Mouse (Mus musculus): Measurements from ENCODE around the gene Kif2c.
A peak's percentile ranks its signal among the peaks of the same experiment; 100 is the strongest.

The Kif2c gene

DNA sequence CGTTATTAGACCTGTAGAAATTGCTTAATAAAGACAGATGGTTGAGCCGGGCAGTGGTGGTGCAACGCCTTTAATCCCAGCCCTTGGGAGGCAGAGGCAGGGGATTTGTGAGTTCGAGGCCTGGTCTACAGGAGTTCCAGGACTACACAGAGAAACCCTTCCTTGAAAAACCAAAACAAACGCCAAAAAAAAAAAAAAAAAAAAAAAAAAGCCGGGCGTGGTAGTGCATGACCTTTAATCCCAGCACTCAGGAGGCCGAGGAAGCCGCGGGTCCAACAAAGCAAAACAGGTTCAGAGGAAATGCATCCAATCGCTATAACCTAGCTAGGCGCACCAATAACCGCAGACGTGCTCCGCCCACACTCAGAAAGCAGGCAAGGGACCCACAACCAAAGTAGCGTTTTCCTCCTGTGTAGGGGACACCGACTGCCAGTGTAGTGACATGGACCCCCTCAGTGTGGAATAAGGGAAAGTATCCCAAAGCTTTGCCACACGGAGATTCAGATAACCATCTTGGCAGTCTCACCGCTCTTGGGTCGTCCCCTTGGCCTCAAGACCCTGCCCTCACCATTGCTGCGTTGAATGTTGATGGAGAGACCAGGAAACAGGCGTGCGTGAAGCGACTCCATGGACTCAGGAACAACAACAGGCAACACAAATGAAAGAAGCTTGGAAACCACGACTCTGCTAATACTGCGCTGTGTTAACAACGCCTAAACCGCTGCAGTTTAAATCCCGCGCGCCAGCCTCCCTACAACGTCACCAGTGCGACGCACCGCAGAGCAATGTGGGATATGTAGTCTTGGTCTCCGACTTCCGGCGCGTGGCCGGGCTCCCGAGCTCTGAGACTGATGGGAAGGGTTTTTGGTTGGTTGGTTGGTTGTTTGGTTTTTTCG is at the start of gene Kif2c:
TSS of gene Kif2c (minus strand) at position 777 of the 896 bp plus-strand sequence.
- DNase-seq (ENCODE audit: low read depth, low spot score): peak; percentile 82

DNA sequence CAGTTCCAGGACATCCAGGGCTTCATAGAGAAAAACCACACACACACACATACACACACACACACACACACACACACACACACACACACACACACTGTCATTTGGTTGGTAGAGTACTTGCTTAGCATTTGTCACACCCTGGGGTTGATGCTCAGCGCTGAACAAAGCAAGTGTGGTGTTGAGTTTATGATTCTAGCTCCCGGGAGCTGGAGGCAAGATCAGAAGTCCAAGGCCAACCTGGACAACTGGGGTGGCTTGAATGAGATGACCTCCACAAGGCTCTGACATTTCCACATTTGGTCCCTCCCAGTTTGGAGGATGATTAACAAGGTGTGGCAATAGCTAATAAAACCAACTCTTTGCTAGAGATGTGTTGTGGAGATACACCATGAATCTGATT is 48.8 kb upstream of the Kif2c start:
- no peak for DNase-seq (ENCODE audit: low read depth, low spot score)

DNA sequence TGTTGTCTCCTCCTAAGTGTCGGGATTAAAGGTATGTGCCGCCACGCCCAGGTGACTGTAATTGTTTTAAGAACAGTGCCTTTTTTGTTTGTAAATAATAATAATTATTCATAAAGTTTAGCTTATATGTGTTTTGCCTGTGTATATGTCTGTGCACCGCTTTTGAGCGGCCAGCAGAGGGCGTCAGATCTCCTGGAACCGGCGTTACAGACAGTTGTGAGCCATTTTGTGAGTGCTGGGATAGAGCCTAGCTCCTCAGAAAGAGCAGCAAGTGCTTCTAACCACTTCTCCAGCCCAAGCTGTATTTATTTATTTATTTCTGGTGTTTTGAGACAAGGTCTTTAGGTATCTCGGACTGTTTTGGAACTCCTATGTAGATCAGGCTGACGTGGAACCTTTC is 47.9 kb upstream of the Kif2c start:
- no peak for DNase-seq (ENCODE audit: low read depth, low spot score)

DNA sequence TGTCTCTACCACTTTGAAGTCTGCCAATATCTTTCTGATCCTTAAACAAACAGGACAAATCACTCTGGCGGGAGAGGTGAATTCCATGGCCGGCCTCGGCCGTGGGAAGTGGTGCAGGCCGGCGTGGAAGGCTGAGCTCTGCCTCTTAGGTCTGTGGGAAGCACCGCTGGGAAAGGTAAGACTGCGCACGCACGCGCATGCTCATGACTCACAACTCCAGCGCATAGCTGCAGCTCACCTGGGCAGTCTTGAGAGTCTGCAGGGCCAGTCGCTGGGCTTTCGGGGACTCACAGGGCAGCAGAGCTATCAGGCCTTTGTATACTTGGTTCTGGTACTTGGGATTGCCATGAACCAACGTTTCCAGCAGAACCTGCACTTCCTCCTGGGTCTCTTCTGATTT is 47.2 kb upstream of the Kif2c start:
- no peak for DNase-seq (ENCODE audit: low read depth, low spot score)

DNA sequence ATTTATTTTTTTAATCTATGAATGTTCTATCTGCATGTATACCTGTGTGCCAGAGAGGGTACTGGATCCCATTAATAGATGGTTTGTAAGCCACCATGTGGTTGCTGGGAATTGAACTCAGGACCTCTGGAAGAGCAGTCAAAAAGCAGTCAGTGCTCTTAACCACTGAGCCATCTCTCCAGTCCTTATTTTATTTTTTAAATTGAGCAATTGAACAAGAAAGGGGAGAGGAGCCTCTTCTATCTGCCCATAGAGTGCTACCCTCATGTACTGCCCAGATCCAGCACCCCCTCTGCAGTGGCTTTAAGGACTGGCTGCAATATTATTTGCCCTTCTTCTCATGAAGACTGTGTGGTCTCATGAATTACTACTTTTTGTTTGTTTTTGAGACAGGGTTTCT is 42.8 kb upstream of the Kif2c start:
- DNase-seq (ENCODE audit: low read depth, low spot score): no peak

DNA sequence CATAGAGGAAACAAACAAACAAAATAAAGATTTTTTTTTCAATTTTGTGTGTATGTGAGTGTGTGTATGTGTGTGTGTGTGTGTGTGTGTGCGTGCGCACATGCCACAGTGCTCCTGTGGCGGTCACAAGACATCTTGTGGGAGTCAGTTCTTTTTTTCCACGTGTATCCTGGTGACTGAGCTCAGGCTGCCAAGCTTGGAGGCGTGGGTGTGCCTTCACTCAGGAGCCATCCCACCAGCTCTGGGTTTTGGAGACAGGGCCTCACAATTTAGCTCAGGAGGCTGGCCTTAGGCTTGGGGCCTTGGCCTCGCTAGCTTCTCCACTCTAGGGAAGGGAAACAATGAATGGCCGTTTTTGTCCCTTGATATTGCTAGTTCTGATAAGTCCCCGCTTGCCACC is 41.7 kb upstream of the Kif2c start:
- DNase-seq (ENCODE audit: low read depth, low spot score): no peak

DNA sequence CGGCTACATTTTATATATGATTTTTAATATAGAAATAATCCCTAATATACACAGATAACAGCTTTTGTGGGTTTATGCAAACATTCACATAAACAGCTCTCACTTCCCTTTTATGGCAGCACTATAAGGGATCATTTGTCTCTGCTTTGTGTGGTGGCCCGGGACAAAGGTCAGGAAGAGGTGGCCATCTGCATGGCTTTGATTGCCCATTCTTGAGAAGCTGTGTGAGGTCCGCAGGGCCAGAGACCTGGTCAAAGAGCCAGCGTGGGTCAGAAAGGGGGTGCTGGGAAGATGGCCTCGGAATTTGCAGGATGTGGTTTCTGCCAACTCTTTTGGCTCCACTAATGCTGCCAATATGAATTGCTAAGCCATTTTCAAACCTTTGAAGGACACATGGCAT is 40.6 kb upstream of the Kif2c start:
- DNase-seq (ENCODE audit: low read depth, low spot score): no peak

DNA sequence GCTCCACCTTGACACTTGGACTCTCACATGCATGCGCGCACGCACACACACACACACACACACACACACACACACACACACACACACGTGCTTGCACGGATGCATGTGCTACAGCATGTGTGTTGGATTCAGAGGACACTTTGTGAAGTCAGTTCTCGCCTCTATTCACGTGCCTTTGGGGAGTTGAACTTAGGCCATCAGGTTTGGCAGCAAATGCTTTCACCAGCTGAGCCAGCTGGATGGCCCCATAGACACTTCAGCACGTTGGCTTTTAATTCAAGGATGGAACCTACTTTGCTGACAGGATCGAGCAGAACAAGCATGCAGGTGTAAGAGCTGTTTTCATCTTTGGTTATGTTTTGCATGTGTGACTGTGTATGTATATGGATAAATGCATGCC is 39.4 kb upstream of the Kif2c start:
- no peak for DNase-seq (ENCODE audit: low read depth, low spot score)

DNA sequence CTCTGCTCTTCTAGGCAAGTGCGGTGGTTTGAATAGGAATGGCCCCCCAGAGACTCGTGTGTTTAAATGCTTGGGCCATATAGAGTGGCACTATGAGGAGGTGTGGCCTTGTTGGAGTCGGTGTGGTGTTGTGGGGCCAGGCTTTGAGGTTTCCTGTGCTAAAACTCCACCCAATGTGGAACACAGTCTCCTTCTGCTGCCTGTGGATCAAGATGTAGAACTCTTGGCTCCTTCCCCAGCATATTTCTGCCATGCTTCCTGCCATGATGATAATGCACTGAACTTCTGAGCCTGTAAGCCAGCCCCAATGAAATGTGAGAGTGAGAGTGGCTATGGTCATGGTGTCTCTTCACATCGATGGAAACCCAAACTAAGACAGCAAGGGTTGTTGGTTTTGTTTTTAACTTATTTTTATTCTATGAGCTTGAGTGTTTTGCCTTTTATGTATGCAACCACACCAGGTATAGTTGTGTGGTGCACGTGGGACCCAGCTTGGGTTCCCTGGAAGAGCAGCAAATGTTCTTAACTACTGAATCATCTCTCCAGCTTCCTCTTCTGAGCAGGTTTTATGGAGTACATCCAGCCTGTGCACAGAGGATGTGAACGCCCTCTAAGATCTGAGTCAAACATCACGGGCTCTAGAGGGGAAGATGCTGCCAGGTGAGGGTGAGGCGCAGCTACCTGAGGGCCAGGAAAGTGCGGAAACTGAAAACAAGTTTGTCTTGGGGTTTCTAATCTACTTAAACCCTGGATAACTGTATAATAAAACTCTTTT is 38.5 kb upstream of the Kif2c start:
- no peak for DNase-seq (ENCODE audit: low read depth, low spot score)

DNA sequence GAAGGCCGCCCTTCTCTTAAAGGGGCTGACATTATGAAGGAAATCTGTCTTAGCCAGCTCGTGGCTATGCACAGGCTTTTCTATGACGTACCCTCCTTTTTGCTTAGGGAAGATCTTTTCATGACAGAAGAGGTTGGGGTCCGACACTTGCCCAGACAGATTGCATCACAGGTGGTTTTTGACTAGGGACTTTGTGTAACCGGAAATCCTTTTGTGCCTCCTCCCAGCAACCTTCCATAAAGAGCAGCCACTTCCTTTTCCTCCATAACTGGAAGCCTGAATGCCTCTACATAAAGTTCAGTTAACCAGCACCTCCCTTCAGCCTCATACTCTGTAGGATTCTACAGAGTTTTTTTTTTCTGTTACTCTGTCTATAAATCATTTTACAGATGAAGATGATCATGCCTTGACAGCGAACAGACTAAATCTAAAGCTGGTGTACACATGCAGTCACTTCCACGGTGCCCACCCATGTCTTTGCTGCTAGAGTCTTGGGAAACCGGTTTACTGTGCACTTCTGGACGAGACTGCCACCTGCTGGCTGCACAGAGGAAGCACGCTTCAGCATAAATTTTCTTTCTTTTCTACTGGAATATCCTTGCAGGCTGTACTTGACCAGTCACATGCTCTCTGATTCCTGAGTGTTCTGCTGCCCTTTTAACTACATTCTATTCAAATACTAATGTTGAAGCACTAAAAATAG is 36.2 kb upstream of the Kif2c start:
- DNase-seq (ENCODE audit: low read depth, low spot score): peak; percentile 34

DNA sequence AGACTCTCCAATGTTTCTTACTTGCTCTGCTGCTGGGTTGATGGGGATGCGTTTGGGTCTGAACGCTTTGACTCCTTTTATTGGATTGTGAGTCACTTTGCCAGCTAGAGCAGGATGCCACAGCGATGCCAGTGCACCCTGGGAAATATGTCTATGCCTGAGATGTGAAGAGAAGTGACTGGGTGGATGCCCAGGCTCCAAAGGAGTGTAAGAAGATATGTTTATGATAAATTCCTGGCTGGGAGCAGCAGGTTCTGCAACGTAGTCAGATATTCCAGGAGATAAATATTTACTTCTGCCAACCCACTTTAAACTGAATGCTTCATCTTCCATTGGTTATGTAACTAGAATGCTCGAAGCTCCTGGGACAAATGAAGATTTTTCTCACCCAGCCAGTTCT is 34.6 kb upstream of the Kif2c start:
- no peak for DNase-seq (ENCODE audit: low read depth, low spot score)

DNA sequence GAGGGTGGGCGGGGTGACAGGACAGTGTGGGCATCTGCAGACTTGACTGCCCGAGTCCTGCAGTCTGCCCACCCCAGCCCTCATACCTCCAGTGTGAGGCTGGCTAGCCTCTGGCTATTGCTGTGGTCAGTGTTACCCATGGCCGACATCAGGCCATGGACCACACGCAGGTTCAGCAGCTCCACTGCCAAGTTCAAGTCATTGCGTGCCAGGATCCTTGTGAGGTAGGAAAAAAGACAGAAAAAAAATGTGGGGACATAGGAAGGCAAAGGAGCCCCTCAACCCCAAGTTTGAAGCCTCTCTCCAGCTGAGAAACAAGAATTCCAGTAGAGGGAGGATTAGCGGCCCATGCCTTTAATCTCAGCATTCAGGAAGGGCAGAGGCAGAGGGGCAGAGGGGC is 31.8 kb upstream of the Kif2c start:
- no peak for DNase-seq (ENCODE audit: low read depth, low spot score)

DNA sequence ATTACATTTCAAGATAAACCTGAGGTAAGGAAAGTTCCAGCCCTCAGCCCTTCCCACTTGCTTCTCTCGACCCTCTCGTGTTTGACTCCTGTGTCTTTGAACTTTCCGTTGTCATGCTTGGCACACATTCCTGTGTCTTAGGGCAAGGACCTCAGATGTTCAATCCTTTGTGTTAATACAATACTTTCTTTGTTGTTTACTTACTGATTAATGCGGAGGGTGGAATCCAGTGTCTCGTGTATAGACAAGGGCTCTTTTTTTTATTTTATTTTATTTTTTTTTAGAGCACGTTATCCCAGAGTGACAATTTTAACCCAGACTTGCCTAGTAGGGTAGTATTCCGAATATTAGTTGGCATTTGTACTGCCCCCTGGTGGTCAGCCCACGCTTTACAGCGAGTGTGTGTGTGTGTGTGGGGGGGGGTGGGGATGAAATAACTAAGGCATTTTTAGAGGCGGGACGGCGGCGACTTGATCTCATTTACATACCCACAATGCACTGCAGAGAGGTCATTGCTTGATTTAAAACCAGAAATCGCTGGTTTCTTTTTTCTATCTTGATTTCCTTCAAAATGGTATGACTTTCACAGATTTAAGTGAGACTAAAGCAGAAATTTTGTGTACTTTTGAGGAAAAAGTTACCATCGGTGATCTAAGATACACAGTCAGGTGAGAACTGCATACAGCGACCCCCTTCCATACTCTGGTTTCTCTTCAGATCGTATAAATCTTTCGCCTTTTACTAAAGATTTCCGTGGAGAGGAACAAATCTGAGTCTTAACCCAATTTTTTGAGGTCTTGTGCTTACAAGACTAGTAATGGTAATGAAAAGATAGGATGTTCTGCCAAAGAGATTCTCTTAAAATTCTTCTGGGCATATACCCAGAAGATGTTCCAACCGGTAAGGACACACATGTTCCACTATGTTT is 28.0 kb upstream of the Kif2c start:
- DNase-seq (ENCODE audit: low read depth, low spot score): peak; percentile 40

DNA sequence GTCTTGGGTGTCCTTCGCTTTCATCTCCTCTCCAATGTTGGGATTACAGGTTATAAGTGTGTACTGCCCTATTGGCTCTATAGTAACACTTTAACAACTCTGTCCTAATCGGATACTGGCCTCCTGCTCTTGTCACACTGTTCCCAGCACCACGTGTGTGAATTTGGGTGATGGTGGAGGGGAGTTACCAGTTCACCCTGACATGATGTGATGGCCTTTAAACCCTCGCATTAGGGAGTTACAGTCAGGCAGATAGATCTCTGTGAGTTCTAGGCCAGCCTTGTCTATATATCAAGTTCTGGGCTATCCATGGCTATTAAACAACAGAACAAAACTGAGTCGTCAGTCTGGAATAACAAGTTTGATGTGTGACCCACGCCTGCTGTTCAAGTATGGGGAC is 27.2 kb upstream of the Kif2c start:
- no peak for DNase-seq (ENCODE audit: low read depth, low spot score)

DNA sequence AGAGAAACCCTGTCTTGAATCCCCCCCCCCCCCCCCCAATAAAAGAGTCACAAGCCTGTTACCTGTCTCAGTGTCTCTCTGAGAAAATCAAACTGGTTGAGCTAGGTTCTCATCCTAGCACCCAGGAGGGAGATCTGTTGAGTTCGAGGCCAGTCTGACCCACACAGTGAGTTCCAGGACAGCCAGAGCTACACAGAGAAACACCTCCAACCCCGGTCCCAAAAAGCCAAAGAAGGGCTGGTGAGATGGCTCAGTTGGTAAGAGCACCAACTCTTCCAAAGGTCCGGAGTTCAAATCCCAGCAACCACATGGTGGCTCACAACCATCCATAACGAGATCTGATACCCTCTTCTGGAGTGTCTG is 20.5 kb upstream of the Kif2c start:
- DNase-seq (ENCODE audit: low read depth, low spot score): no peak

DNA sequence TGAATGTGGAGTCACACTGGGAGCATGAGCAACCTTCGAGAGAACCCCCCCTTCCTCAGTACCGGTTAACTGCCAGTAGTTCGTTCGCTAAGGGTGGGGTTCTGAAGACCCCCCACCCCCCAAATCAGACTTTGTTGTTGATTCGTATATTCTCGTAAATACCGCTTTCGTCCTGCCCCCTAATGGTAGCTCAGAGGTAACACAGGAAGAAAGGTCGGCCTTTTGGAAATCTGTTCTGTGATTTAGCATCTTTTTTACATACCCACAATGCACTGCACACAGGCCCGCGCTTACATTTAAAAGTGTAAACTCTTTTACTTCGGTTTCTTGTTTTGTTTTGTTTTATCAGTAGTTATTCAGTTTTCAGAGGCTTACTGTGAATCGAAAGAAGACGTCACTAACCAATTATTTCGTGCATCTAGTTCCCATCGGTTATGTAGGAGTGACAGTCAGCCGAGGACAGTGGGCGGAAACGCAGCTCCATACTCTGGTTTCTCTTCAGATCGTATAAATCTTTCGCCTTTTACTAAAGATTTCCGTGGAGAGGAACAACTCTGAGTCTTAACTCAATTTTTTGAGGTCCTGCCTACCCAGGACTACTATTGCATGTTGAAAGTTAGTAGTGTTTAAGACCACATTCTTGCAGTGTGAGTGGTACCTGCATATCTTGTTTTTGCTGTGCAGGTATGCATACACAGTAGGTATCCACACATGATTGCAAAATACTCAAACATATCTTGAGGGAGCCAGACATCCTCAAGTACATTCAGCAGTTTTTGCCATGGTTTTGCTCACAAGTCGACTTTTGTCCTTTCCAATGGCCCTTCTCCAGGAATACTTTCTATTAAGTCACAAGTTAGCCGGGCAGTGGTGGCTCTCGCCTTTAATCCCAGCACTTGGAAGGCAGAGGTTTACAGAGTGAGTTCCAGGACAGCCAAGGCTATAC is 19.9 kb upstream of the Kif2c start:
- no peak for DNase-seq (ENCODE audit: low read depth, low spot score)

DNA sequence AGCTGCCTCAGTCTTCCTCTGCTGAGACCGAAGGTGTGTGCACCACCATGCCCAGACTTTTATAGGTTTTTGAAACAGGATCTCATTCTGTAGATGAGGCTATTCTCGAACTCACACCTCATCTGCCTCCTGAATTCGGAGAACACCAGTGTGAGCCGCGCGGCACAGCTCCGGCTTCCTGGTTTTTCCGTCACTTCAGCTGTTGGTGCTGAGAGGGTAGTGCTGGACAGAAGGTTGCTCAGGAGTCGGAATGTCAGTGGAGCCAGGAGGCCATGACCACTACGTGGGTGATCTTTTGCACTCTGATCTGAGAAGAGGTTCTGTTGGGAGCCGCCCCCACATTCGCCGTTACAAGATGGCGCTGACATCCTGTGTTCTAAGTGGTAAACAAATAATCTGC is 9.4 kb upstream of the Kif2c start:
- no peak for DNase-seq (ENCODE audit: low read depth, low spot score)

DNA sequence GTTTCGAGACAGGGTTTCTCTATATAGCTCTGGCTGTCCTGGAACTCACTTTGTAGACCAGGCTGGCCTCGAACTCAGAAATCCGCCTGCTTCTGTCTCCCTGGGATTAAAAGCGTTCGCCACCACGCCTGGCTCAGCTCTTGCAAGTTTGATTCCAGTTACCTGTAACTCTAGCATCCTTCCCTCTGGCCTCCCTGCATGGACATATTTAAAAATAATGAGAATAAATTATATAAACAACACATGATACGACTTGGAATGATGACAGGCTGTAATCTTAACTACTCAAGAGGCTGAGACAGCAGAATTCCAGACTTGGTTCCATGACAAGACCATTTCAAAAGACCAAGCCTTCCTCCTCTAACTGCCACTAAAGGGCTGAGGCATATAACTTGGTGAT is 8.2 kb upstream of the Kif2c start:
- DNase-seq (ENCODE audit: low read depth, low spot score): no peak

DNA sequence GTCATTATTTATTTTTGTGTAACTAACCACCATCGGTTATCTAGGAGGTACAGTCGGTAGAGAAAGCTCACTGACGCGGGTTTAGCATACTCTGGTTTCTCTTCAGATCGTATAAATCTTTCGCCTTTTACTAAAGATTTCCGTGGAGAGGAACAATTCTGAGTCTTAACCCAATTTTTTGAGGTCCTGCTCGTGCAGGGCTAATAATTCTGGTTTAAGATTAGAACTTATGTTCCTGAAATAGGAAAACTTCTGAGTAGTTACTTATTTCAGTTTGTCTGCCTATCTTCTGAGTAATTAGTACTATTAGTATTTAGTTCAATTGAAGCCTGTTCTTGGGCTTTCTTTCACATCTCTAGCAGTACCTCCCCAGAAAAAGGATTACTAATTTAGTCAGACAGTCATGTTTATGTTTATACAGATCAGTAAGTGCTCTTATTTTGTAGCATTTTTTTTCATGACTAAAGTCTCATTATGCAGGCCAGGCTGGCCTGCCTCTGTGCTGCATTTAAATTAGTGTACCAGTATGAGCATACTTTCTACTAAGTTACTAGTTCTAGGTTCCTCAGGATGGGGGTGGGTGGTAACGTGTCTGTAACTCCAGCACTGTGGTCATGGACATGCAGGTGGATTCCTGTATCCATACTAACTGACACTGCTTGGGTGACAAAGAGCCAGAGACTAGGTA is 7.6 kb upstream of the Kif2c start:
- peak; percentile 55 for DNase-seq (ENCODE audit: low read depth, low spot score)
